Mouse (Mus musculus) forebrain, embryonic 13.5 days (tissue): ENCODE data around the gene Rnf168. TPM values are rescaled to one million over a fixed set of nuclear protein-coding genes. Genes with fewer than 3 reads are reported as not detected.
A peak's percentile ranks its signal among the peaks of the same experiment; 100 is the strongest.

Experiments
- microRNA counts: library from miRNA; unstranded; fragments of <30 nt; microRNA quantifications from one replicate; lab custom pipeline; 2016
- microRNA-seq: library from miRNA; unstranded; fragments of <30 nt; microRNA quantifications from one replicate; pipeline ENCODE4, GENCODE M21; 2016
- polyA plus RNA-seq: library from polyadenylated mRNA; unstranded; fragments of >200 nt; fragmentation: Nextera tagmentation; extraction: Ambion mirVana; gene quantifications from 2 replicates; pipeline ENCODE4 v1.2.1, GENCODE M21; 2015

The Rnf168 gene
- polyA plus RNA-seq, 1 experiment from 2014 or later = 38.5 TPM

MicroRNA genes within 50 kb of the gene (microRNA counts, 519-probe panel; counts per million panel counts)
- 177 counts per million, percentile 53 among the panel's probes with 10 or more counts for microRNA mmu-miR-1946a (lab: Ali Mortazavi, UCI)

Small RNAs within 50 kb of the gene (microRNA-seq; reads per million reads assigned to microRNA genes)
- gene Mir1946a = not detected

Other genes starting within 250 kb of the Rnf168 start
- 42.5 and 45.4 TPM in 2 replicates for gene Pak2, start 198.1 kb upstream of the Rnf168 start, polyA plus RNA-seq
- gene Pigx, start 177.7 kb upstream of the Rnf168 start, polyA plus RNA-seq = 148 and 158 TPM in 2 replicates
- 39.5 and 44.3 TPM in 2 replicates for gene Cep19, start 177.7 kb upstream of the Rnf168 start, polyA plus RNA-seq
- gene Nrros, start 111.9 kb upstream of the Rnf168 start, polyA plus RNA-seq = 6.7 and 7.2 TPM in 2 replicates
- not detected in 2 replicates for gene Bex6, start 97.6 kb upstream of the Rnf168 start, polyA plus RNA-seq
- gene Fbxo45, start 30.3 kb upstream of the Rnf168 start, polyA plus RNA-seq = 8.8 and 8.9 TPM in 2 replicates
- gene Wdr53, start 30.2 kb upstream of the Rnf168 start, polyA plus RNA-seq = 15.4 and 18.3 TPM in 2 replicates
- not detected in 2 replicates for gene Smco1, start 6.0 kb upstream of the Rnf168 start, polyA plus RNA-seq
- 29.9 and 32.0 TPM in 2 replicates for gene Ubxn7, start 54.8 kb downstream of the Rnf168 start, polyA plus RNA-seq
- gene Tm4sf19, start 123.0 kb downstream of the Rnf168 start, polyA plus RNA-seq = not detected in 2 replicates
- 34.5 and 37.5 TPM in 2 replicates for gene Tctex1d2, start 142.2 kb downstream of the Rnf168 start, polyA plus RNA-seq
- 44.1 and 48.1 TPM in 2 replicates for gene Pcyt1a, start 153.5 kb downstream of the Rnf168 start, polyA plus RNA-seq
- 0.25 and 0.49 TPM in 2 replicates for gene Slc51a, start 210.4 kb downstream of the Rnf168 start, polyA plus RNA-seq
- not detected in 2 replicates for gene Zdhhc19, start 218.8 kb downstream of the Rnf168 start, polyA plus RNA-seq